Mouse (Mus musculus): ENCODE measurements around the gene Slc7a1. TPM values are rescaled to one million over a fixed set of nuclear protein-coding genes. Genes with fewer than 3 reads are reported as not detected.

The Slc7a1 gene
- polyA plus RNA-seq, 1 experiment from 2014 or later, result 43.8 TPM

GRCm38 (mm10) chr5:148357168-148357567 is 42.5 kb downstream of the Slc7a1 start:
- Histone ChIP-seq H3K4me1 (replicated peaks; ENCODE audit: control insufficient read depth, insufficient read depth, low read length) (no peaks in the 10 kb centered on the region), H3K4me3 (ENCODE audit: low read depth, low read length) (no peak overlapping the region), H3K36me3 (ENCODE audit: control insufficient read depth, insufficient read depth, low read length) (peaks cover 4% of the 10 kb centered on the region; the same call in 1 of the 2 replicates), H3K27me3 (replicated peaks; ENCODE audit: control insufficient read depth, insufficient read depth, low read length) (no peaks in the 10 kb centered on the region), H3K9ac (ENCODE audit: low read length) (no peak overlapping the region), H3K9me3 (ENCODE audit: control insufficient read depth, low read length) (no peaks in the 10 kb centered on the region), H3K27ac (ENCODE audit: low read depth) (no peak overlapping the region), H3K4me2 (ENCODE audit: low read length) (no peak overlapping the region)
- no peak for DNase-seq (ENCODE audit: low spot score)
- no peak for ATAC-seq (replicated peaks; ENCODE audit: low FRiP score, low TSS enrichment, low read depth)
- WGBS, result 94% methylated on average over 6 of the region's 6 CpGs

GRCm38 (mm10) chr5:148355822-148356221 is 43.9 kb downstream of the Slc7a1 start:
- H3K4me2 ChIP-seq (ENCODE audit: low read length), result no peak overlapping the region
- H3K9ac ChIP-seq (ENCODE audit: low read length), result no peak overlapping the region
- peaks cover 4% of the 10 kb centered on the region; the same call in 1 of the 2 replicates for H3K36me3 ChIP-seq (ENCODE audit: control insufficient read depth, insufficient read depth, low read length)
- ATAC-seq (replicated peaks; ENCODE audit: low FRiP score, low TSS enrichment, low read depth), result no peak
- no peak overlapping the region for H3K4me3 ChIP-seq (ENCODE audit: low read depth, low read length)
- no peak for DNase-seq (ENCODE audit: low spot score)
- WGBS, result 89% methylated on average over 3 of the region's 3 CpGs
- no peaks in the 10 kb centered on the region for H3K27me3 ChIP-seq (replicated peaks; ENCODE audit: control insufficient read depth, insufficient read depth, low read length)
- no peak overlapping the region for H3K27ac ChIP-seq (ENCODE audit: low read depth)
- H3K9me3 ChIP-seq (ENCODE audit: control insufficient read depth, low read length), result no peaks in the 10 kb centered on the region
- no peaks in the 10 kb centered on the region for H3K4me1 ChIP-seq (replicated peaks; ENCODE audit: control insufficient read depth, insufficient read depth, low read length)

GRCm38 (mm10) chr5:148354536-148354935 is 45.2 kb downstream of the Slc7a1 start:
- DNase-seq (ENCODE audit: low spot score) (no peak), ATAC-seq (replicated peaks; ENCODE audit: low FRiP score, low TSS enrichment, low read depth) (no peak)
- no peak overlapping the region for H3K4me3 ChIP-seq (ENCODE audit: low read depth, low read length)
- no peak overlapping the region for H3K4me2 ChIP-seq (ENCODE audit: low read length)
- 67% methylated on average over 8 of the region's 8 CpGs for WGBS
- H3K4me1 ChIP-seq (replicated peaks; ENCODE audit: control insufficient read depth, insufficient read depth, low read length), result no peaks in the 10 kb centered on the region; the same call in 1 of the 2 replicates
- H3K9me3 ChIP-seq (ENCODE audit: control insufficient read depth, low read length), result no peaks in the 10 kb centered on the region
- H3K9ac ChIP-seq (ENCODE audit: low read length), result no peak overlapping the region
- H3K36me3 ChIP-seq (ENCODE audit: control insufficient read depth, insufficient read depth, low read length), result peaks cover 4% of the 10 kb centered on the region; the same call in 1 of the 2 replicates
- no peak overlapping the region for H3K27ac ChIP-seq (ENCODE audit: low read depth)
- H3K27me3 ChIP-seq (replicated peaks; ENCODE audit: control insufficient read depth, insufficient read depth, low read length), result no peaks in the 10 kb centered on the region

GRCm38 (mm10) chr5:148353429-148353828 is 46.3 kb downstream of the Slc7a1 start:
- no peak for DNase-seq (ENCODE audit: low spot score)
- Histone ChIP-seq H3K27ac (ENCODE audit: low read depth) (no peak overlapping the region), H3K4me1 (replicated peaks; ENCODE audit: control insufficient read depth, insufficient read depth, low read length) (no peaks in the 10 kb centered on the region; the same call in 1 of the 2 replicates), H3K36me3 (ENCODE audit: control insufficient read depth, insufficient read depth, low read length) (peaks cover under 1% of the 10 kb centered on the region; the same call in 1 of the 2 replicates), H3K9me3 (ENCODE audit: control insufficient read depth, low read length) (no peaks in the 10 kb centered on the region), H3K4me3 (ENCODE audit: low read depth, low read length) (no peak overlapping the region), H3K27me3 (replicated peaks; ENCODE audit: control insufficient read depth, insufficient read depth, low read length) (no peaks in the 10 kb centered on the region), H3K4me2 (ENCODE audit: low read length) (no peak overlapping the region), H3K9ac (ENCODE audit: low read length) (no peak overlapping the region)
- ATAC-seq (replicated peaks; ENCODE audit: low FRiP score, low TSS enrichment, low read depth), result no peak
- WGBS, result 65% methylated on average over 16 of the region's 16 CpGs

GRCm38 (mm10) chr5:148349327-148350011 is 50.2 kb downstream of the Slc7a1 start:
- Histone ChIP-seq H3K36me3 (ENCODE audit: control insufficient read depth, insufficient read depth, low read length) (peaks cover 16% of the 10 kb centered on the region), H3K9ac (ENCODE audit: low read length) (no peak overlapping the region), H3K27me3 (replicated peaks; ENCODE audit: control insufficient read depth, insufficient read depth, low read length) (no peaks in the 10 kb centered on the region), H3K9me3 (ENCODE audit: control insufficient read depth, low read length) (no peaks in the 10 kb centered on the region), H3K4me3 (ENCODE audit: low read depth, low read length) (no peak overlapping the region), H3K4me2 (ENCODE audit: low read length) (no peak overlapping the region), H3K4me1 (replicated peaks; ENCODE audit: control insufficient read depth, insufficient read depth, low read length) (no peaks in the 10 kb centered on the region; the same call in 1 of the 2 replicates), H3K27ac (ENCODE audit: low read depth) (no peak overlapping the region)
- DNase-seq (ENCODE audit: low spot score) (no peak), ATAC-seq (replicated peaks; ENCODE audit: low FRiP score, low TSS enrichment, low read depth) (no peak)
- 50% methylated on average over 15 of the region's 15 CpGs for WGBS

GRCm38 (mm10) chr5:148348153-148348552 is 51.6 kb downstream of the Slc7a1 start:
- H3K9me3 ChIP-seq (ENCODE audit: control insufficient read depth, low read length), result no peaks in the 10 kb centered on the region
- DNase-seq (ENCODE audit: low spot score), result no peak
- H3K4me1 ChIP-seq (replicated peaks; ENCODE audit: control insufficient read depth, insufficient read depth, low read length), result no peaks in the 10 kb centered on the region; the same call in 1 of the 2 replicates
- no peak overlapping the region for H3K9ac ChIP-seq (ENCODE audit: low read length)
- H3K4me2 ChIP-seq (ENCODE audit: low read length), result no peak overlapping the region
- WGBS, result 83% methylated on average over 8 of the region's 8 CpGs
- no peak overlapping the region for H3K4me3 ChIP-seq (ENCODE audit: low read depth, low read length)
- no peaks in the 10 kb centered on the region for H3K27me3 ChIP-seq (replicated peaks; ENCODE audit: control insufficient read depth, insufficient read depth, low read length)
- no peak overlapping the region for H3K27ac ChIP-seq (ENCODE audit: low read depth)
- no peak for ATAC-seq (replicated peaks; ENCODE audit: low FRiP score, low TSS enrichment, low read depth)
- peaks cover 17% of the 10 kb centered on the region for H3K36me3 ChIP-seq (ENCODE audit: control insufficient read depth, insufficient read depth, low read length)

- DNase-seq (ENCODE audit: low spot score), result no peak
- Histone ChIP-seq H3K4me1 (replicated peaks; ENCODE audit: control insufficient read depth, insufficient read depth, low read length) (peaks cover 9% of the 10 kb centered on the region), H3K4me3 (ENCODE audit: low read depth, low read length) (no peak overlapping the region), H3K9me3 (ENCODE audit: control insufficient read depth, low read length) (no peaks in the 10 kb centered on the region), H3K4me2 (ENCODE audit: low read length) (no peak overlapping the region), H3K27ac (ENCODE audit: low read depth) (no peak overlapping the region), H3K36me3 (ENCODE audit: control insufficient read depth, insufficient read depth, low read length) (peaks cover 17% of the 10 kb centered on the region), H3K27me3 (replicated peaks; ENCODE audit: control insufficient read depth, insufficient read depth, low read length) (no peaks in the 10 kb centered on the region), H3K9ac (ENCODE audit: low read length) (no peak overlapping the region)
- 79% methylated on average over 8 of the region's 8 CpGs for WGBS
- ATAC-seq (replicated peaks; ENCODE audit: low FRiP score, low TSS enrichment, low read depth), result no peak
These were observed 53.2 kb downstream of the Slc7a1 start for GRCm38 (mm10) chr5:148346543-148346942.

- ATAC-seq (replicated peaks; ENCODE audit: low FRiP score, low TSS enrichment, low read depth), result no peak
- Histone ChIP-seq H3K4me3 (ENCODE audit: low read depth, low read length) (no peak overlapping the region), H3K4me2 (ENCODE audit: low read length) (no peak overlapping the region), H3K27me3 (replicated peaks; ENCODE audit: control insufficient read depth, insufficient read depth, low read length) (no peaks in the 10 kb centered on the region), H3K36me3 (ENCODE audit: control insufficient read depth, insufficient read depth, low read length) (peaks cover 17% of the 10 kb centered on the region), H3K9ac (ENCODE audit: low read length) (no peak overlapping the region), H3K27ac (ENCODE audit: low read depth) (no peak overlapping the region), H3K4me1 (replicated peaks; ENCODE audit: control insufficient read depth, insufficient read depth, low read length) (peaks cover 9% of the 10 kb centered on the region), H3K9me3 (ENCODE audit: control insufficient read depth, low read length) (no peaks in the 10 kb centered on the region)
- 72% methylated on average over 5 of the region's 5 CpGs for WGBS
- DNase-seq (ENCODE audit: low spot score), result no peak
These were observed 55.3 kb downstream of the Slc7a1 start for GRCm38 (mm10) chr5:148344374-148344773.

All from intestine, embryonic 14.5 days (tissue).